Mouse (Mus musculus): ENCODE measurements around the gene Atpaf1.

DNA sequence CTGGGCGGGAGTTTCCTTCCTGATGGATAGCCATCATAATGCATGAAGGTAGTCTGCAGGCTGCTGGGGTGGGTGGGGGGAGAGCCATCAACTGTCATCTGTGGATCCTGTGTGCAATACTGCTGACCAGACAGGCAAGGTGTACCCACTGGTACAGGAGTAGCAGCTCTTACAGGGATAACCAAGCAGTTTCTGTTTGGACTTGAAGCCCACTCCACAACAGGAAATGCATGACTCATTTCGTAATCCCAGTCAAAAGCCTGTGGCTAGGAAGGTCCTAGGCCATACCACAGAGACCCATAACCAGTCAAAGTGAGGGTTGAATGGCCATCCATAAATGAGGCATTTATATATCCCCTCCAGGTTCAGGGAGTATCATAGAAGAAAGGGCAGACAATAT, 7.0 kb upstream of the Atpaf1 start:
- no peak for TF ChIP-seq CTCF (IDR thresholded peaks at IDR 0.05; ENCODE audit: extremely low read depth, insufficient read length, insufficient replicate concordance, low read depth, low read length)
- TF ChIP-seq POLR2A (IDR thresholded peaks at IDR 0.05; ENCODE audit: low read depth, low read length), result no peak

Data from small intestine, adult 2 months (tissue).